Mouse (Mus musculus): Measurements from ENCODE around the gene Josd1. TPM values are rescaled to one million over a fixed set of nuclear protein-coding genes. Genes with fewer than 3 reads are reported as not detected.
A peak's percentile ranks its signal among the peaks of the same experiment; 100 is the strongest.

Gene Josd1
- polyA plus RNA-seq, 1 experiment from 2014 or later = 22.3 TPM

- Histone ChIP-seq H3K36me3 (ENCODE audit: control insufficient read depth, insufficient read depth) (no peaks in the 10 kb centered on the region), H3K9me3 (replicated peaks; ENCODE audit: control insufficient read depth, low read length) (no peaks in the 10 kb centered on the region), H3K27ac (ENCODE audit: low read length) (peak overlapping the region; percentile 96), H3K4me3 (ENCODE audit: low read length) (peak overlapping the region; percentile 73), H3K9ac (ENCODE audit: low read length) (peak overlapping the region; percentile 94), H3K4me2 (ENCODE audit: low read depth, low read length) (peak overlapping the region; percentile 95), H3K27me3 (ENCODE audit: control insufficient read depth, insufficient read depth, low read length) (no peaks in the 10 kb centered on the region), H3K4me1 (ENCODE audit: control insufficient read depth, insufficient read depth, low read length) (peaks cover 59% of the 10 kb centered on the region)
- 3% methylated on average over 8 of the region's 8 CpGs for WGBS
- ATAC-seq (replicated peaks; ENCODE audit: extremely low read depth, insufficient read depth, low FRiP score) = no peak
These were observed 693 bp upstream of the Josd1 start for GRCm38 (mm10) chr15:79688268-79688956.

GRCm38 (mm10) chr15:79687175-79687574 is 544 bp downstream of the Josd1 start:
- Histone ChIP-seq H3K4me3 (ENCODE audit: low read length) (peak overlapping the region; percentile 73), H3K4me2 (ENCODE audit: low read depth, low read length) (peak overlapping the region; percentile 95), H3K9me3 (replicated peaks; ENCODE audit: control insufficient read depth, low read length) (no peaks in the 10 kb centered on the region), H3K27ac (ENCODE audit: low read length) (peak overlapping the region; percentile 96), H3K4me1 (ENCODE audit: control insufficient read depth, insufficient read depth, low read length) (peaks cover 61% of the 10 kb centered on the region), H3K36me3 (ENCODE audit: control insufficient read depth, insufficient read depth) (no peaks in the 10 kb centered on the region), H3K27me3 (ENCODE audit: control insufficient read depth, insufficient read depth, low read length) (no peaks in the 10 kb centered on the region), H3K9ac (ENCODE audit: low read length) (peak overlapping the region; percentile 94)
- no peak for ATAC-seq (replicated peaks; ENCODE audit: extremely low read depth, insufficient read depth, low FRiP score)
- under 1% methylated on average over 33 of the region's 33 CpGs for WGBS

GRCm38 (mm10) chr15:79686046-79686869 is 1.5 kb downstream of the Josd1 start:
- WGBS = 5% methylated on average over 15 of the region's 15 CpGs
- H3K4me2 ChIP-seq (ENCODE audit: low read depth, low read length) = peak overlapping the region; percentile 95
- no peaks in the 10 kb centered on the region for H3K27me3 ChIP-seq (ENCODE audit: control insufficient read depth, insufficient read depth, low read length)
- no peak for ATAC-seq (replicated peaks; ENCODE audit: extremely low read depth, insufficient read depth, low FRiP score)
- no peaks in the 10 kb centered on the region for H3K36me3 ChIP-seq (ENCODE audit: control insufficient read depth, insufficient read depth)
- H3K9me3 ChIP-seq (replicated peaks; ENCODE audit: control insufficient read depth, low read length) = no peaks in the 10 kb centered on the region
- H3K4me1 ChIP-seq (ENCODE audit: control insufficient read depth, insufficient read depth, low read length) = peaks cover 61% of the 10 kb centered on the region
- peak overlapping the region; percentile 73 for H3K4me3 ChIP-seq (ENCODE audit: low read length)
- H3K27ac ChIP-seq (ENCODE audit: low read length) = peak overlapping the region; percentile 96
- peak overlapping the region; percentile 94 for H3K9ac ChIP-seq (ENCODE audit: low read length)

GRCm38 (mm10) chr15:79685141-79685641 is 2.5 kb downstream of the Josd1 start:
- H3K27me3 ChIP-seq (ENCODE audit: control insufficient read depth, insufficient read depth, low read length) = no peaks in the 10 kb centered on the region
- 21% methylated on average over 6 of the region's 6 CpGs for WGBS
- H3K27ac ChIP-seq (ENCODE audit: low read length) = peak overlapping the region; percentile 96

GRCm38 (mm10) chr15:79684616-79685015 is 3.1 kb downstream of the Josd1 start:
- WGBS = 64% methylated on average over 6 of the region's 6 CpGs
- Histone ChIP-seq H3K27me3 (ENCODE audit: control insufficient read depth, insufficient read depth, low read length) (no peaks in the 10 kb centered on the region), H3K9ac (ENCODE audit: low read length) (peak overlapping the region; percentile 94), H3K4me3 (ENCODE audit: low read length) (peak overlapping the region; percentile 73), H3K36me3 (ENCODE audit: control insufficient read depth, insufficient read depth) (no peaks in the 10 kb centered on the region), H3K4me1 (ENCODE audit: control insufficient read depth, insufficient read depth, low read length) (peaks cover 64% of the 10 kb centered on the region), H3K27ac (ENCODE audit: low read length) (peak overlapping the region; percentile 96), H3K4me2 (ENCODE audit: low read depth, low read length) (peak overlapping the region; percentile 95), H3K9me3 (replicated peaks; ENCODE audit: control insufficient read depth, low read length) (no peaks in the 10 kb centered on the region)
- ATAC-seq (replicated peaks; ENCODE audit: extremely low read depth, insufficient read depth, low FRiP score) = no peak

More at GRCm38 (mm10) chr15:79685141-79685641, 2.5 kb downstream of the Josd1 start:
- Histone ChIP-seq H3K9me3 (replicated peaks; ENCODE audit: control insufficient read depth, low read length) (no peaks in the 10 kb centered on the region), H3K4me1 (ENCODE audit: control insufficient read depth, insufficient read depth, low read length) (peaks cover 67% of the 10 kb centered on the region), H3K9ac (ENCODE audit: low read length) (peak overlapping the region; percentile 94), H3K4me2 (ENCODE audit: low read depth, low read length) (peak overlapping the region; percentile 95), H3K36me3 (ENCODE audit: control insufficient read depth, insufficient read depth) (no peaks in the 10 kb centered on the region), H3K4me3 (ENCODE audit: low read length) (peak overlapping the region; percentile 73)
- no peak for ATAC-seq (replicated peaks; ENCODE audit: extremely low read depth, insufficient read depth, low FRiP score)

- Histone ChIP-seq H3K4me1 (ENCODE audit: control insufficient read depth, insufficient read depth, low read length) (peaks cover 62% of the 10 kb centered on the region), H3K36me3 (ENCODE audit: control insufficient read depth, insufficient read depth) (no peaks in the 10 kb centered on the region), H3K4me3 (ENCODE audit: low read length) (peak overlapping the region; percentile 73), H3K27ac (ENCODE audit: low read length) (peak overlapping the region; percentile 96), H3K27me3 (ENCODE audit: control insufficient read depth, insufficient read depth, low read length) (no peaks in the 10 kb centered on the region), H3K4me2 (ENCODE audit: low read depth, low read length) (peak overlapping the region; percentile 95), H3K9me3 (replicated peaks; ENCODE audit: control insufficient read depth, low read length) (no peaks in the 10 kb centered on the region), H3K9ac (ENCODE audit: low read length) (peak overlapping the region; percentile 94)
- WGBS = 39% methylated on average over 19 of the region's 19 CpGs
- no peak for ATAC-seq (replicated peaks; ENCODE audit: extremely low read depth, insufficient read depth, low FRiP score)
These were observed 3.8 kb downstream of the Josd1 start for GRCm38 (mm10) chr15:79683707-79684465.

GRCm38 (mm10) chr15:79683146-79683545 is 4.6 kb downstream of the Josd1 start:
- H3K4me1 ChIP-seq (ENCODE audit: control insufficient read depth, insufficient read depth, low read length) = peaks cover 58% of the 10 kb centered on the region
- H3K9ac ChIP-seq (ENCODE audit: low read length) = peak overlapping the region; percentile 56
- peak overlapping the region; percentile 96 for H3K27ac ChIP-seq (ENCODE audit: low read length)
- no peak for ATAC-seq (replicated peaks; ENCODE audit: extremely low read depth, insufficient read depth, low FRiP score)
- peak overlapping the region; percentile 32 for H3K4me3 ChIP-seq (ENCODE audit: low read length)
- no peaks in the 10 kb centered on the region for H3K27me3 ChIP-seq (ENCODE audit: control insufficient read depth, insufficient read depth, low read length)
- peak overlapping the region; percentile 95 for H3K4me2 ChIP-seq (ENCODE audit: low read depth, low read length)
- H3K9me3 ChIP-seq (replicated peaks; ENCODE audit: control insufficient read depth, low read length) = no peaks in the 10 kb centered on the region
- no peaks in the 10 kb centered on the region for H3K36me3 ChIP-seq (ENCODE audit: control insufficient read depth, insufficient read depth)
- WGBS = 56% methylated on average over 6 of the region's 6 CpGs

GRCm38 (mm10) chr15:79681973-79682372 is 5.7 kb downstream of the Josd1 start:
- no peaks in the 10 kb centered on the region for H3K27me3 ChIP-seq (ENCODE audit: control insufficient read depth, insufficient read depth, low read length)
- no peak overlapping the region; the same call in 1 of the 2 replicates for H3K4me3 ChIP-seq (ENCODE audit: low read length)
- no peak for ATAC-seq (replicated peaks; ENCODE audit: extremely low read depth, insufficient read depth, low FRiP score)
- H3K9me3 ChIP-seq (replicated peaks; ENCODE audit: control insufficient read depth, low read length) = no peaks in the 10 kb centered on the region
- no peaks in the 10 kb centered on the region for H3K36me3 ChIP-seq (ENCODE audit: control insufficient read depth, insufficient read depth)
- peak overlapping the region; percentile 56; the same call in 1 of the 2 replicates for H3K9ac ChIP-seq (ENCODE audit: low read length)
- H3K4me2 ChIP-seq (ENCODE audit: low read depth, low read length) = peak overlapping the region; percentile 95
- H3K4me1 ChIP-seq (ENCODE audit: control insufficient read depth, insufficient read depth, low read length) = peaks cover 58% of the 10 kb centered on the region
- WGBS = 67% methylated on average over 4 of the region's 4 CpGs
- H3K27ac ChIP-seq (ENCODE audit: low read length) = peak overlapping the region; percentile 96

All from heart, embryonic 16.5 days (tissue).